In genomic region chr13:94139713-94140445, GRCm38 (mm10) we compare ENCODE assay signal across 10 mouse cellular contexts.
DNase-seq lines count a peak whose midpoint lies in the region; ATAC-seq and TF ChIP-seq lines count a peak whose summit lies in the region.
"Had no signal": no experiment of that assay in that cellular context is flagged by ENCODE, and none has a peak within 500 bp of the region (broad histone marks: within the 10 kb centered on the region; RNA-seq: fewer than 3 reads in every experiment).

No protein-coding gene starts in this region.

- no peak overlapping the region for H3K9ac ChIP-seq in lung, embryonic 15.5 days
- no peak overlapping the region for H3K9ac ChIP-seq in heart, embryonic 12.5 days

- peak overlapping the region; percentile 76 for H3K27ac ChIP-seq in lung, embryonic 15.5 days
- H3K27ac ChIP-seq in heart, embryonic 12.5 days (ENCODE audit: poor library complexity, severe bottlenecking), result peak overlapping the region; percentile 38; the same call in 1 of the 2 replicates
- H3K27ac ChIP-seq in small intestine, adult 2 months (ENCODE audit: insufficient read depth, low read depth, low read length), result peak overlapping the region; percentile 37; the same call in 1 of the 2 replicates
- H3K27ac ChIP-seq: macrophage had no signal

- TF ChIP-seq POLR2A in lung, adult 2 months (IDR thresholded peaks at IDR 0.05; ENCODE audit: borderline replicate concordance, extremely low read depth, low read depth, low read length), result no peak
- TF ChIP-seq POLR2A in small intestine, adult 2 months (IDR thresholded peaks at IDR 0.05; ENCODE audit: low read depth, low read length), result no peak

- ATAC-seq in lung, embryonic 15.5 days (ENCODE audit: borderline replicate concordance, extremely low read depth, low FRiP score, low TSS enrichment), result no peak
- no peak for ATAC-seq in heart, embryonic 12.5 days (ENCODE audit: insufficient number of reproducible peaks, low FRiP score)

- H3K4me1 ChIP-seq in lung, embryonic 15.5 days, result peaks cover 86% of the 10 kb centered on the region
- peaks cover 7% of the 10 kb centered on the region for H3K4me1 ChIP-seq in lung, adult 2 months (ENCODE audit: control insufficient read depth, insufficient read depth, low read length)
- peaks cover 81% of the 10 kb centered on the region for H3K4me1 ChIP-seq in heart, embryonic 12.5 days (replicated peaks)
- peaks cover 2% of the 10 kb centered on the region; the same call in 1 of the 2 replicates for H3K4me1 ChIP-seq in small intestine, adult 2 months (ENCODE audit: control insufficient read depth, insufficient read depth, insufficient read length, low read length)

- H3K36me3 ChIP-seq in lung, embryonic 15.5 days, result no peaks in the 10 kb centered on the region
- H3K36me3 ChIP-seq in heart, embryonic 12.5 days, result no peaks in the 10 kb centered on the region
- H3K36me3 ChIP-seq in small intestine, adult 2 months (ENCODE audit: control insufficient read depth, insufficient read depth, low read length), result no peaks in the 10 kb centered on the region

- no peak overlapping the region for H3K4me2 ChIP-seq in lung, embryonic 15.5 days
- H3K4me2 ChIP-seq in heart, embryonic 12.5 days, result no peak overlapping the region

- TF ChIP-seq CTCF in lung, adult 2 months (IDR thresholded peaks at IDR 0.05; ENCODE audit: insufficient read depth, low read length), result no peak
- no peak for TF ChIP-seq CTCF in small intestine, adult 2 months (IDR thresholded peaks at IDR 0.05; ENCODE audit: extremely low read depth, insufficient read length, insufficient replicate concordance, low read depth, low read length)

- H3K4me3 ChIP-seq in lung, embryonic 15.5 days, result no peak overlapping the region
- no peak overlapping the region for H3K4me3 ChIP-seq in lung, adult 2 months (replicated peaks; ENCODE audit: extremely low read depth, low read depth, low read length)
- no peak overlapping the region for H3K4me3 ChIP-seq in heart, embryonic 12.5 days
- no peak overlapping the region for H3K4me3 ChIP-seq in small intestine, adult 2 months (ENCODE audit: low read depth, low read length)

- WGBS in lung, embryonic 15.5 days, result 26% methylated on average over 14 of the region's 14 CpGs
- WGBS in lung, adult 2 months, result 36% methylated on average over 14 of the region's 14 CpGs
- 53% methylated on average over 14 of the region's 14 CpGs for WGBS in heart, embryonic 12.5 days
- WGBS in small intestine, adult 2 months, result 71% methylated on average over 14 of the region's 14 CpGs

- no peaks in the 10 kb centered on the region for H3K9me3 ChIP-seq in lung, embryonic 15.5 days
- no peaks in the 10 kb centered on the region for H3K9me3 ChIP-seq in heart, embryonic 12.5 days (replicated peaks)

- H3K27me3 ChIP-seq in lung, embryonic 15.5 days, result no peaks in the 10 kb centered on the region
- H3K27me3 ChIP-seq in heart, embryonic 12.5 days (replicated peaks), result no peaks in the 10 kb centered on the region; the same call in 1 of the 2 replicates
- H3K27me3 ChIP-seq in small intestine, adult 2 months (ENCODE audit: control insufficient read depth, insufficient read depth, low read length), result no peaks in the 10 kb centered on the region

- DNase-seq in adrenal gland, adult 2 months, result peak; percentile 42
- DNase-seq in adrenal gland, postnatal 10 days, result no peak
- DNase-seq in lung, adult 2 months, result no peak
- DNase-seq in spleen, postnatal 14 days (ENCODE audit: low spot score in 2 of 2), result no peak
- no peak for DNase-seq in layer of hippocampus, adult 9-11 months
- DNase-seq: cerebellum, adult 2 months had no signal
